Mouse (Mus musculus) c-Kit-negative CD71-positive TER-119-positive erythroid progenitor cells, embryonic 14.5 days (primary cell): ENCODE results near the gene Rnf123.
A peak's percentile ranks its signal among the peaks of the same experiment; 100 is the strongest.

ENCODE experiments used
- DNase-seq: peaks from one replicate; pipeline ENCODE4 v3.0.0-alpha.2; 2013; ENCODE audit warnings: low read depth, low spot score

Rnf123 gene

GRCm38 (mm10) chr9:108104766-108105548 is 21.8 kb upstream of the Rnf123 start:
- DNase-seq: no peak

GRCm38 (mm10) chr9:108099619-108100018 is 16.5 kb upstream of the Rnf123 start:
- DNase-seq: no peak

DNA sequence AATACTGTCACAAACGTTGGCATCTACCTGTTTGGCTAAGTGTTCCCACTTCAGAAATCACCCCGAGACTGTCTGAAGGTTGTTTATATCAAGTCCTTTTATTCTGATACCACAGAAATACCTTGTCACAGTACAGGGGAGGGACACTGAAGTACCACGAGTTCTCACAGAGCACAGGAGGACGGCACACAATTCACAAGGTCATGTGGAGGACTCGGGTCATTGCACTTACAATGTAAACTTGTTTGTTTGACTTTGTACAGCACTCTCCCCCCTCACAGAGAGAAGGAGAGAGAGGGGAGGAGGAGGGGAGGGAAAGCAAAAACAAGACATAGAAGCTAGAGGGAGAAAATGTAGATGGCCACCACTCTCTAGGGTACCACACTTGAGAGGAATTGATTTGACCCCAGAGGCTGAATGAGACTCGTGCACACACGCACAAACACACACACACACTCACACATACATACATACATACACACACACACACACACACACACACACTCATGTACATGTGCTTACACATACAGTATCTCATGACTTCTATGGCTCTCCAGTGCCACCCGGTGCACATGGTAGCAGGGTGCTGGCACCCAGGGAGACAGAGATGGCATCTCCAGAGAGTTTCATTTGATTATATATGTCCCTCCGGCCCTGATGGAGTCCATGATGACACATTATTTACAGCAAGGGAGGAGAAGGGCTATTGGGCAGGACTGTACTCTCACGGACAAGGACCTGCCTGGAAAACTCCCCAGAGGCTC is 13.0 kb upstream of the Rnf123 start:
- DNase-seq: no peak

- peak; percentile 76 for DNase-seq
Measured at GRCm38 (mm10) chr9:108095518-108095917, 12.4 kb upstream of the Rnf123 start.

DNA sequence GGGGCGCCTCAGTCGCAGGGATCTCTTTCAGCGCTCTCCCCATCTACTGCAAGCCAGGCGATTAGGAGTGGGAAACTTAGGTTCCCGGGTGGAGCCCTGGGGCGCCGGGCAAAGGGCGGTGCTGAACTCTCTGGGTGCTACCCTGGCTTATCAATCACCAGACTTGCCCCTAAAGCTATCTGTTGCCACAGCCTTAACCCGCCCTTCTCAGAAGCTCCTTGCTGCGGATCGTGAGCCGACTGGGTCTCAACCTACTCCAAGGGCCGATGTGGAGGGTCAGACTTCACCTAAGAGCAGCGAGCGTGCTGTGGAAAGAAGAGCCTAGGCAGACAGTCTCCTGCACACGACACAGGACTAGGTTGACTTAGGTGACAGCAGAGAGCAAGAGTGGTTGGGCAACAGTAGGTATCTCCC is 11.9 kb upstream of the Rnf123 start:
- DNase-seq: peak; percentile 91

- peak; percentile 97 for DNase-seq
Measured at GRCm38 (mm10) chr9:108094184-108094941, 11.2 kb upstream of the Rnf123 start, which contains the start of gene Apeh. Gene Apeh, minus strand, starts transcription at chr9:108094606.

GRCm38 (mm10) chr9:108093586-108093985 is 10.4 kb upstream of the Rnf123 start:
- DNase-seq: no peak

DNA sequence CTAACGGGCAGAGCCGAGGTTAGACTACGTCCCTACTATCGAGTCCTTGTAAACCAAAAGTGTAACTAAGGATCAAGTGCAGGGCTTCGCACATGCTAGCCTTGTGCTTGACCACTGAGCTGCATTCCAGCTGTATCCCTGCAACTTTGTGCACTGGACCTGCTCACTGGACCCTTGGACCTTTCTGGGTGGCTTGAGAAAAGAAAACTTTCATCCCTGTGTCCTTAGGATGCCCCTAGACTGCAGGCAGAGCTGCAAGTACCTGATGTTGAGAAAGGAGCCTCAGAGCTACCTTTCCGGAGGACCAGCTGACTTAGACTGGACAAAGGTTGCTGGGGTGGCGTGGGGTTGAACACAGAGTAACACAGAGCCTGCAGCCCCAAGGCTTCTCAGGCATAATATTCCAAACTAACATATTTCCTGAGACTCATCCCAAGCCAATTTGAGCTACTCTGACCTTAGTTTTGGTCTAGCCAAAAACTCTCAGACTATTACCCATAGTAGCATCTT is 7.5 kb upstream of the Rnf123 start:
- no peak for DNase-seq

DNA sequence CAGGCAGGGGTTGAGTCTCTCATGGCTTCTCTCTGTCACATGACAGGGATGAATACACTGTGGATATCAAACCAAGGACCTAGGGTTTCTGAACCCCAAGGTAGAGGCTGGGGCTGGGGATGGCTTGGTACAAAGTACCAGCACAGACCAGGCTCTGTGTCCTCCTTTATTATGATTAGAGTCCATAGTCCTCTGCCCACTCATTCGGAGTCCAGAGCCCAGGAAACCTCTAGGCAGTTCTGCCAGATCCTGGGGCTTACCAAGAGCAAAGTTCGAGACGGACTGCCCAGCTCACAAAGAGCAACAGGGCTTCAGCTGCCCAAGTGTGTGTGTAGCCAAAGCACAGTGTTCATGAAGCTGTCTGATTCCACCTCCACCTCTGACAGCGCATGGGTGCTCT is 2.1 kb upstream of the Rnf123 start:
- DNase-seq: no peak

DNA sequence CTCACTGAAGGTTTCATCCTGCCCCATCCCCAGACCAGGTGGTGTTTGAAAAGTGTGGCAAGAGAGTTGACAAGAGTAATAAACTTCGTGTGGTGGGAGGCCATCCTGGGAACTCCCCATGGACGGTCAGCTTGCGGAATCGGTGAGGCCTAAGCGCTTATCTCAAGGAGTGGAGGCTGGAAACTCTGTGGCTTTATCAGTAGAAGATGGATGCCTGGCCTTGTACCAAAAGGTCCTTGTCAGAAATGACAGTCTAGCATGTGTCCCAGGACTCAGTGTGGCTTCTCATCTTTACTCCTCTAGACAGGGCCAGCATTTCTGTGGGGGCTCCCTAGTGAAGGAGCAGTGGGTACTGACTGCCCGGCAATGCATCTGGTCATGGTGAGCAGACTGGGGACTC is 415 bp upstream of the Rnf123 start:
- DNase-seq: no peak

DNA sequence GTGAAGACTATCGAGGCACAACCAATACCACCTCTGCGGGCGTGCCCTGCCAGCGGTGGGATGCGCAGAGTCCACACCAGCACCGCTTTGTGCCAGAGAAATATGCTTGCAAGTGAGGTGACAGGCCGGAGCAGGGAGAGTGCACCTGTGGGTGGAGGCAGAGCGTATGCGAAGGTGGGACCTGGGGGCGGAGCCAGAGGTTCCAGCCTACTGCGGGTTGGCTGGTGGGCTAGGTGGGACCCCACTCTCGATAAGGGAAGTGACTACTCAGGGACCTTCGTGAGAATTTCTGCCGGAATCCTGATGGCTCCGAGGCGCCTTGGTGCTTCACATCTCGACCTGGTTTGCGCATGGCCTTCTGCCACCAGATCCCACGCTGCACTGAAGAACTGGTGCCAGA is 597 bp downstream of the Rnf123 start:
- DNase-seq: no peak

GRCm38 (mm10) chr9:108080168-108080567 is 3.0 kb downstream of the Rnf123 start, which contains the start of gene Mst1:
Gene Mst1, plus strand, starts transcription at chr9:108080436.
- peak; percentile 91 for DNase-seq

GRCm38 (mm10) chr9:108073141-108073930 is 9.8 kb downstream of the Rnf123 start:
- DNase-seq: no peak

DNA sequence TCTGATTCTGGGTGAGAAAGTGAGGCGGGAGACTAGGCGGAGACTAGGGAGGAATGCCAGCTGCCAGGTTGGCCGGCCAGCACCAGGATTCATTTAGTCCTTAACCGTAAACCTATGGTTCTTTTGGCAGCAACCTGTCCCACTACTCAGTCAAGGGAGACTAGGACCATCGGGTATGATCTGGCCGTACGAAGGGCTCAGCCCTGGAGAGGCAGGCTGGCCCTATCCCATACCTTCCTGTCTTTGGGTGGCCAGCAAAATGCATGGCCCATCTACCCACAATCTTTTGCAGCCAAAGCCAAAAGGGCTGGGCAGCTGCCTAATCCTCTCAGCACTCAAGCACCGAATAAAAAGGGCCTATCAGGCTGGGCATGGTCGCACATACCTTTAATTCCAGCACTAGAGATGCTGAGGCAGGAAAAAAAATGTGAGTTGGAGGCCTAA is 10.6 kb downstream of the Rnf123 start:
- no peak for DNase-seq

DNA sequence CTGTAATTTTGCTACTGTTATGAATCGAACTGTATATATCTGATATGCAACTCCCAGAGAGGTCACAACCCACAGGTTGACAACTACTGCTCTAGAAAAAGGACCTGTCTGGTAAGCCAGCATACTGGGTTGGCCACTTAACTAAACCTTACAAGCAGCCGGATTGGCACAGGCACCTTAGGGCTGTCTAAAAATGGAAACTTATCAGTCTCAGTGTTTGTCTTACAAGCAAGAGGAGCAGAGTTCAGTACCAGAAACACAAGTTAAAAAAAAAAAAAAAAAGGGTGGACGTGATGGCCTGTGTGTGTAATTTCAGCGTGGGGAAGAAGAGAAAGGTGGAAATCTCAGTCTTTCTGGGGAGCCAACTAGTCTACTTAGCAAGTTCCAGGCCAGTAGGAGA is 11.3 kb downstream of the Rnf123 start:
- no peak for DNase-seq

DNA sequence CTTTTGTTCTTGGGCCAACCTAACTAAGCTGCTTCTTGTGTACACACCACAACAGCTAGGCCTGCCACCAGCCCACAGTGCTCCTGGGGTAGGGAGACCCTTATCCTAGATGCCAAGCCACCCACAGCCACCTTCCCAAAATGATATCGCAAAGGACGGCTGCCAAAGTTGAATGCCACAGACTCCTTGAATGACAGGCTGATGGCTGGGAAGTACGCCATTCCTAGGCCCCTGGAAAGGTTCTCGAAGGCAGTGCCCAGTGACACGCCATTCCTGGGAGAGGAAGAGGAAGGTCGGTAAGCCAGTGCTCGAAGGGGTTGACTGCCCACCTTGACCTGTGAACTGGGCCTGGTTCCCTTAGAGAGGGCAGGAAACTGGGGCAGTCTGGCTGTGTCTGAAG is 13.6 kb downstream of the Rnf123 start:
- DNase-seq: no peak

GRCm38 (mm10) chr9:108069007-108069406 is 14.1 kb downstream of the Rnf123 start:
- DNase-seq: no peak

- DNase-seq: peak; percentile 82
Measured at GRCm38 (mm10) chr9:108067900-108068299, 15.2 kb downstream of the Rnf123 start.

- no peak for DNase-seq
Measured at GRCm38 (mm10) chr9:108067199-108067598, 15.9 kb downstream of the Rnf123 start.

DNA sequence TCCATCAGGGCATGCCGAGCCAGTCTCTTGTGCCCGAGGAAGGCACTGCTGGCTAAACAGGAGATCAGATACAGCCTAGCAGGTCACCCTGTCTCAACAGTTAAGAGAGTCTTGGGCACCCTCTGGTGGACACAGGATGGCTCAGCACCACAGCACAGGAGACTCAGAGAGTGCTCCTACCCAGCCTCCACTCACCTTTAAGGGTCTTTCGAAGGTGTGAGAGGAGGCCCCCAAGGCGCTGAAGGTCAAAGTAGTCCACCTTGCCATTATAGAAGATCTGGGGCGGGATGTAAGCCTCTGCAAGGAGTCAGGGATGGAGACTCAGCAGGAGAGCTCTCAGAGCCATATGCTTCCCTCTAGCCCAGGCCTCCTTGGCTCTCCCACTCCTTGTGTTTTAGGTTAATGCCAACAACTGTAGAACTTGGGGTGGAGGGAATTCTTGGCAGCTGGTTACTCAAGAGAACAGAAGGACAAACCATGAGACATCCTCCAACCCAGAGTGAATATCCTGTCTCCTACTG is 17.6 kb downstream of the Rnf123 start:
- no peak for DNase-seq

DNA sequence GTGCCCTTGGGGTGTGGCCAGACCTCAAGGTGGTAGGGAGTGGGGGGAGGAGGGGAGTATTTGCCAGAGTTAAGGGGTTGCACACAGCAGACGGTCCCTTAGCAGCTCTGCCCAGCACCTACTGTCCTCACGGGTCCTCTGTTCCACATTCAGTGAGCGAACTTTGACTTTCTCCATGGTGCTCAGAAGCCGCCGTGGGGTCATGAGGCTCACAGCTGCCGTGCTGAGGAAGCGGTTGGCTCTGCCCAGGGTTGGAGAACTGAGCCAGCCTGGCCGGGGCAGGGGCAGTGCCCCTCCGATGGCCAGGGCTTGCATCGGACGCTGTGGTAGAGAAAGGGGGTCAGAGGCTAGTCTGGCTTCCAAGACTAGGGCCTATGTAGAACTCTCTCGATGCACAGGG is 19.8 kb downstream of the Rnf123 start:
- no peak for DNase-seq
